Mouse (Mus musculus) midbrain, postnatal 0 days (tissue): ENCODE data around the gene B3gat1. TPM values are rescaled to one million over a fixed set of nuclear protein-coding genes. Genes with fewer than 3 reads are reported as not detected.

Experiments
- ATAC-seq: fragments of 200-750 bp; cut with Nextera tagmentation; 2 replicates; pipeline ENCODE4 v1.8.0; 2017; ENCODE audit warnings: moderate number of reproducible peaks, mild to moderate bottlenecking, moderate TSS enrichment, moderate library complexity; ENCODE audit not compliant: low FRiP score
- DNase-seq: peaks from one replicate; pipeline ENCODE4 v3.0.0-alpha.2; 2015; ENCODE audit warnings: low spot score
- H3K27ac ChIP-seq: fragments of 300-500 bp; sonication (generic); 2 replicates; pipeline ENCODE4 v1.5.1; 2014; ENCODE audit warnings: low read depth, mild to moderate bottlenecking, low read length, mixed read lengths
- H3K27me3 ChIP-seq: fragments of 300-500 bp; sonication (generic); 2 replicates; pipeline ENCODE4 v1.6.1; 2014; ENCODE audit warnings: low read length, control low read depth, mixed read lengths; ENCODE audit not compliant: insufficient read depth
- H3K36me3 ChIP-seq: fragments of 300-500 bp; sonication (generic); 2 replicates; pipeline ENCODE4 v1.6.1; 2014; ENCODE audit warnings: low read length, control low read depth, mixed read lengths; ENCODE audit not compliant: insufficient read depth
- H3K4me1 ChIP-seq: fragments of 300-500 bp; sonication (generic); 2 replicates; pipeline ENCODE4 v1.6.1; 2014; ENCODE audit warnings: mild to moderate bottlenecking, control low read depth, antibody characterized with exemption, low read length, mixed read lengths; ENCODE audit not compliant: insufficient read depth
- H3K4me2 ChIP-seq: fragments of 300-500 bp; sonication (generic); 2 replicates; pipeline ENCODE4 v1.6.1; 2014; ENCODE audit warnings: low read depth, mild to moderate bottlenecking, low read length, mixed read lengths; ENCODE audit not compliant: poor library complexity, severe bottlenecking
- H3K4me3 ChIP-seq: fragments of 300-500 bp; sonication (generic); 2 replicates; pipeline ENCODE4 v1.5.1; 2014; ENCODE audit warnings: low read depth, mild to moderate bottlenecking, low read length, moderate library complexity
- H3K9ac ChIP-seq: fragments of 300-500 bp; sonication (generic); replicated peaks from 2 replicates; pipeline ENCODE4 v1.6.1; 2014; ENCODE audit warnings: mild to moderate bottlenecking, low read length, moderate library complexity, mixed read lengths; ENCODE audit not compliant: poor library complexity, severe bottlenecking
- H3K9me3 ChIP-seq: fragments of 300-500 bp; sonication (generic); 2 replicates; pipeline ENCODE4 v1.6.1; 2016; ENCODE audit warnings: low read length, control low read depth
- CTCF ChIP-seq: IDR thresholded peaks from 2 replicates; pipeline ENCODE4 v1.5.1; 2016; ENCODE audit warnings: antibody characterized with exemption, mild to moderate bottlenecking
- WGBS: fragments of 180-500 bp; shearing (Covaris S2); extraction: QIAGEN DNeasy Blood & Tissue Kit; methylation state at CpG from one replicate; pipeline ENCODE4 v1.1.7; 2014; 5-methylcytosine and 5-hydroxymethylcytosine counted together
- polyA plus RNA-seq: library from polyadenylated mRNA; unstranded; fragments of >200 nt; fragmentation: Nextera tagmentation; extraction: Ambion mirVana; gene quantifications from 2 replicates; pipeline ENCODE4 v1.2.1, GENCODE M21; 2015
- total RNA-seq: library from RNA; depleted of rRNA; stranded (reverse); fragments of >200 nt; gene quantifications from 2 replicates; pipeline ENCODE4 v1.2.3, GENCODE M21; 2014; rRNA removed

B3gat1 gene
- total and polyA plus RNA-seq, 2 experiments from 2014 or later, result 40.9 to 197 TPM

- H3K9me3 ChIP-seq, result no peaks in the 10 kb centered on the region
- no peak overlapping the region for H3K4me3 ChIP-seq
- ATAC-seq (no peak), DNase-seq (no peak)
- H3K36me3 ChIP-seq, result no peaks in the 10 kb centered on the region
- no peak overlapping the region for H3K27ac ChIP-seq
- H3K9ac ChIP-seq, result no peak overlapping the region
- no peaks in the 10 kb centered on the region for H3K4me1 ChIP-seq
- no peak for TF ChIP-seq CTCF
- no peak overlapping the region for H3K4me2 ChIP-seq
- no peaks in the 10 kb centered on the region for H3K27me3 ChIP-seq
These were observed 70.8 kb downstream of the B3gat1 start for GRCm38 (mm10) chr9:26804321-26804720.

GRCm38 (mm10) chr9:26805935-26806666 is 72.6 kb downstream of the B3gat1 start, which contains the start of gene Glb1l2:
Gene Glb1l2, minus strand, starts transcription at chr9:26806468.
- peak; percentile 96 for DNase-seq
- no peaks in the 10 kb centered on the region for H3K4me1 ChIP-seq
- H3K4me2 ChIP-seq, result peak within 1 kb of the TSS; percentile 64
- H3K9me3 ChIP-seq, result no peaks in the 10 kb centered on the region
- H3K27me3 ChIP-seq, result no peaks in the 10 kb centered on the region
- under 1% methylated on average over 33 of the region's 33 CpGs for WGBS
- TF ChIP-seq CTCF, result peak; percentile 54
- peak within 1 kb of the TSS; percentile 44 for H3K4me3 ChIP-seq
- H3K36me3 ChIP-seq, result no peaks in the 10 kb centered on the region
- ATAC-seq, result peak; percentile 100
- no peak within 1 kb of the TSS for H3K27ac ChIP-seq
- H3K9ac ChIP-seq, result peak within 1 kb of the TSS; percentile 50; the same call in 1 of the 2 replicates

GRCm38 (mm10) chr9:26808735-26809134 is 75.2 kb downstream of the B3gat1 start:
- no peak overlapping the region for H3K27ac ChIP-seq
- TF ChIP-seq CTCF, result no peak
- no peaks in the 10 kb centered on the region for H3K27me3 ChIP-seq
- no peaks in the 10 kb centered on the region for H3K9me3 ChIP-seq
- H3K4me3 ChIP-seq, result no peak overlapping the region
- ATAC-seq (no peak), DNase-seq (no peak)
- WGBS, result 87% methylated on average over 2 of the region's 2 CpGs
- no peak overlapping the region for H3K4me2 ChIP-seq
- no peaks in the 10 kb centered on the region for H3K4me1 ChIP-seq
- H3K36me3 ChIP-seq, result no peaks in the 10 kb centered on the region
- H3K9ac ChIP-seq, result no peak overlapping the region

Other genes with a start within 250 kb of the B3gat1 start
- 2.8 TPM in 2 replicates for gene Glb1l2, start 72.7 kb downstream of the B3gat1 start, total RNA-seq
- 2.2 and 2.6 TPM in 2 replicates for gene Glb1l2, start 72.7 kb downstream of the B3gat1 start, polyA plus RNA-seq
- gene Glb1l3, start 127.2 kb downstream of the B3gat1 start, total RNA-seq, result not detected in 2 replicates
- not detected in 2 replicates for gene Glb1l3, start 127.2 kb downstream of the B3gat1 start, polyA plus RNA-seq
- gene Gm1110, start 189.4 kb downstream of the B3gat1 start, total RNA-seq, result 0.38 TPM in 1 of 2 replicates, not detected in the other
- not detected in 2 replicates for gene Gm1110, start 189.4 kb downstream of the B3gat1 start, polyA plus RNA-seq